Mouse (Mus musculus) heart, embryonic 12.5 days (tissue): ENCODE results near the gene Sycp2l. TPM values are rescaled to one million over a fixed set of nuclear protein-coding genes. Genes with fewer than 3 reads are reported as not detected.

Experiments
- ATAC-seq: fragments of 200-750 bp; cut with Nextera tagmentation; 2 replicates; pipeline ENCODE4 v1.8.0; 2017; ENCODE audit warnings: moderate TSS enrichment, moderate library complexity; ENCODE audit not compliant: insufficient number of reproducible peaks, low FRiP score
- H3K27ac ChIP-seq: fragments of 300-500 bp; sonication (generic); 2 replicates; pipeline ENCODE4 v1.5.1; 2016; ENCODE audit warnings: mild to moderate bottlenecking, moderate library complexity; ENCODE audit not compliant: poor library complexity, severe bottlenecking
- H3K27me3 ChIP-seq: fragments of 300-500 bp; sonication (generic); replicated peaks from 2 replicates; pipeline ENCODE4 v1.6.1; 2016; ENCODE audit warnings: mild to moderate bottlenecking, moderate library complexity
- H3K36me3 ChIP-seq: fragments of 300-500 bp; sonication (generic); 2 replicates; pipeline ENCODE4 v1.6.1; 2016; ENCODE audit warnings: mild to moderate bottlenecking, moderate library complexity
- H3K4me1 ChIP-seq: fragments of 300-500 bp; sonication (generic); replicated peaks from 2 replicates; pipeline ENCODE4 v1.6.1; 2016; ENCODE audit warnings: mild to moderate bottlenecking
- H3K4me2 ChIP-seq: fragments of 300-500 bp; sonication (generic); 2 replicates; pipeline ENCODE4 v1.6.1; 2016; ENCODE audit warnings: mild to moderate bottlenecking, moderate library complexity
- H3K4me3 ChIP-seq: fragments of 300-500 bp; sonication (generic); 2 replicates; pipeline ENCODE4 v1.5.1; 2016; ENCODE audit warnings: mild to moderate bottlenecking
- H3K9ac ChIP-seq: fragments of 300-500 bp; sonication (generic); 2 replicates; pipeline ENCODE4 v1.6.1; 2016; ENCODE audit warnings: mild to moderate bottlenecking, moderate library complexity
- H3K9me3 ChIP-seq: fragments of 300-500 bp; sonication (generic); replicated peaks from 2 replicates; pipeline ENCODE4 v1.6.1; 2016; ENCODE audit warnings: mild to moderate bottlenecking, moderate library complexity
- WGBS: fragments of 180-500 bp; shearing (Covaris S2); methylation state at CpG from one replicate; pipeline ENCODE4 v1.1.7; 2016; 5-methylcytosine and 5-hydroxymethylcytosine counted together
- polyA plus RNA-seq: library from polyadenylated mRNA; unstranded; fragments of >200 nt; fragmentation: Nextera tagmentation; extraction: Ambion mirVana; gene quantifications from 2 replicates; pipeline ENCODE4 v1.2.1, GENCODE M21; 2016

The Sycp2l gene
- polyA plus RNA-seq, result 0.09 TPM in 1 of 2 replicates, not detected in the other

GRCm38 (mm10) chr13:41113940-41114339, at the start of gene Sycp2l:
TSS of gene Sycp2l (plus strand) at chr13:41114307.
- Histone ChIP-seq H3K27me3 (peaks cover 50% of the 10 kb centered on the region), H3K9ac (no peak within 1 kb of the TSS), H3K4me1 (no peaks in the 10 kb centered on the region), H3K36me3 (no peaks in the 10 kb centered on the region), H3K27ac (no peak within 1 kb of the TSS), H3K9me3 (no peaks in the 10 kb centered on the region), H3K4me2 (peak within 1 kb of the TSS; percentile 64), H3K4me3 (peak within 1 kb of the TSS; percentile 33)
- ATAC-seq, result no peak
- 25% methylated on average over 14 of the region's 14 CpGs for WGBS

DNA sequence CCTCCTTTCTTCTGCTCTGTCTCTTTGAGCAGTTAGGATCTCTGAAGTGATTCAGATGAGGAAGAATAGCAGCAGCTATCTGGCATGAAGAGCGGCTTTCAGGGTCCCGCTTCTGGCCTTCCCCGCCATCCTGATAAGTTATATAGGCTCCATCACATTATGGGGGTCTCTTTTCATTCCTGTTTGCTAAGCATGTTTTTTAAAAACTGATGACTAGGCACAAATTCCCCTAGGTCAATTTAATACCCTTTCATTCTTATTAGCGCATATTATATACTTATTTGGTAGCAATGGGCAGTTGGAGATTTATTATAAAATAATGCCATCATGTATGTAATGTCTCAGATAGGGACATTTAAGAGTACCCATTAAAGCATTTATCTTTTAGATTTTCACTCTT, 46.5 kb upstream of the Sycp2l start:
- no peak overlapping the region for H3K27ac ChIP-seq
- H3K9ac ChIP-seq, result no peak overlapping the region
- WGBS, result 85% methylated on average over 4 of the region's 4 CpGs
- H3K4me1 ChIP-seq, result no peaks in the 10 kb centered on the region
- no peak overlapping the region for H3K4me3 ChIP-seq
- no peaks in the 10 kb centered on the region for H3K36me3 ChIP-seq
- no peak for ATAC-seq
- H3K4me2 ChIP-seq, result no peak overlapping the region
- no peaks in the 10 kb centered on the region for H3K27me3 ChIP-seq
- no peaks in the 10 kb centered on the region for H3K9me3 ChIP-seq

- no peak overlapping the region for H3K4me3 ChIP-seq
- H3K9me3 ChIP-seq, result no peaks in the 10 kb centered on the region
- H3K27ac ChIP-seq, result no peak overlapping the region
- no peak for ATAC-seq
- no peaks in the 10 kb centered on the region for H3K4me1 ChIP-seq
- H3K27me3 ChIP-seq, result no peaks in the 10 kb centered on the region
- 91% methylated on average over 11 of the region's 11 CpGs for WGBS
- H3K36me3 ChIP-seq, result no peaks in the 10 kb centered on the region
- no peak overlapping the region for H3K9ac ChIP-seq
- no peak overlapping the region for H3K4me2 ChIP-seq
These were observed 42.5 kb upstream of the Sycp2l start for GRCm38 (mm10) chr13:41071617-41072016.

DNA sequence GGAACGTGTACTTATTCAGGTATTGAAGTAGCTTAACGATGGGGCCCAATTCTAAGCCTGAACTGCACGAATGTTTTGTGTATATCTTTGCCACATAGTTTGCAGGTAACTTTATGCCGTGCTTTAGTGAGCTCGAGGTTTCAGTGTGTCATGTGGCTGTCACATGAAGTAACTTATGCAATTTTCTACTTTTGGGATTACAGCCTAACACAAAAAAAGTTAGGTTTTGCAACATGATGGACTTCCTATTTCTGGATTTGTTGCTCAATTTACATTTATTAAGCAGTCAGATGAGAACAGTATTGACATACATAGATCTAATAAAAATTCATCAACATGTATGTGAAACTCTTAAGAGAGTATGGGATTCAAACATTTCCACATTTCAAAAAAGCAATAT, 40.3 kb upstream of the Sycp2l start:
- Histone ChIP-seq H3K27me3 (peaks cover 9% of the 10 kb centered on the region; the same call in 1 of the 2 replicates), H3K4me3 (no peak overlapping the region), H3K36me3 (no peaks in the 10 kb centered on the region), H3K27ac (no peak overlapping the region), H3K4me2 (no peak overlapping the region), H3K9ac (no peak overlapping the region), H3K9me3 (no peaks in the 10 kb centered on the region), H3K4me1 (peaks cover 2% of the 10 kb centered on the region)
- no peak for ATAC-seq
- 83% methylated on average over 5 of the region's 5 CpGs for WGBS

DNA sequence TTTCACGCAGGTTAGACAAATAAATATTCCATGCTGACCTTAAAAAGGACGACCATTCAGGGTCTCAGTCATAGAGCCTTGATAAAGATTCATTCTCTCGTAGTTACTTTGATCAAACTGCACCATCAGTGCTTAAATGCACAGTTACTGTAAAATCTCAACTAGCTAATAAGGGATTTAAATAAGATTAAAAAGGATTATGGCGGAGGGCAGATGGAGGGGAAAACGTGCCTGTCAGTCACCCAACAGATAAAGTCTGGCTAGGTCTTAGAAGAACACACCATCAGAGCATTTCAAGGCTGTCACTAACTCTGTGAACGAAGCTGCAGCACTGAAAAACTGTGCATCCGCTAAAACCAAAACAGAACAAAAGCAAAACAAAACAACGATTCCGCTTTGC, 36.2 kb upstream of the Sycp2l start:
- peaks cover 10% of the 10 kb centered on the region for H3K4me1 ChIP-seq
- no peaks in the 10 kb centered on the region for H3K36me3 ChIP-seq
- H3K4me2 ChIP-seq, result no peak overlapping the region
- peaks cover 27% of the 10 kb centered on the region for H3K27me3 ChIP-seq
- ATAC-seq, result no peak
- WGBS, result 64% methylated on average over 9 of the region's 9 CpGs
- H3K9ac ChIP-seq, result no peak overlapping the region
- H3K9me3 ChIP-seq, result no peaks in the 10 kb centered on the region
- no peak overlapping the region for H3K4me3 ChIP-seq
- no peak overlapping the region for H3K27ac ChIP-seq

GRCm38 (mm10) chr13:41078690-41079420, 35.3 kb upstream of the Sycp2l start:
- Histone ChIP-seq H3K27me3 (peaks cover 27% of the 10 kb centered on the region), H3K27ac (no peak overlapping the region), H3K4me1 (peaks cover 10% of the 10 kb centered on the region), H3K36me3 (no peaks in the 10 kb centered on the region), H3K9me3 (no peaks in the 10 kb centered on the region), H3K9ac (peak overlapping the region; percentile 52; the same call in 1 of the 2 replicates), H3K4me2 (peak overlapping the region; percentile 88), H3K4me3 (peak overlapping the region; percentile 53)
- WGBS, result 8% methylated on average over 24 of the region's 24 CpGs
- peak; percentile 15; the same call in 1 of the 2 replicates for ATAC-seq

GRCm38 (mm10) chr13:41079421-41079780, 34.7 kb upstream of the Sycp2l start, which contains the start of gene Mak:
TSS of gene Mak (minus strand) at chr13:41079706.
- Histone ChIP-seq H3K4me1 (peaks cover 10% of the 10 kb centered on the region), H3K27ac (no peak within 1 kb of the TSS), H3K9me3 (no peaks in the 10 kb centered on the region), H3K9ac (peak within 1 kb of the TSS; percentile 52; the same call in 1 of the 2 replicates), H3K4me3 (peak within 1 kb of the TSS; percentile 53), H3K27me3 (peaks cover 27% of the 10 kb centered on the region), H3K36me3 (no peaks in the 10 kb centered on the region), H3K4me2 (peak within 1 kb of the TSS; percentile 88)
- WGBS, result under 1% methylated on average over 40 of the region's 40 CpGs
- peak; percentile 91 for ATAC-seq

DNA sequence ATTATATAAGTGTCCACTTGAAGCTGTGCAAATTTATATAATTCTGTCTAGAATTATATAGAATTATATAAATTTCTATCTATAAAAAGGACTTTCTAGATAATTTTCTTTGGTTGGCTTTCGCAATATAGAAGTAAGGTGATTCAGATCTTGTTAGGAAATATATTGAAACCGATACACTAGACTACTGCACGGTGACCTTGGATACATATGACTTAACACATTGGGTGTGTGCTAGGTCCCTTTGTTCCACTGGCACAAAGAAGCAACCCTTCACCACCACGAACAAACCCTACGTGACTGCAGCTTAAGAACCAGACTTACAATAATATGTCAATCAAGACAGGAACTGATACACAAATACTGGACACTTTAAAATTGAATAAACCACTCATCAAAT, 34.2 kb upstream of the Sycp2l start:
- Histone ChIP-seq H3K9ac (no peak overlapping the region), H3K27ac (no peak overlapping the region), H3K4me3 (no peak overlapping the region), H3K4me1 (peaks cover 10% of the 10 kb centered on the region), H3K4me2 (peak overlapping the region; percentile 88), H3K36me3 (no peaks in the 10 kb centered on the region), H3K9me3 (no peaks in the 10 kb centered on the region), H3K27me3 (peaks cover 27% of the 10 kb centered on the region)
- WGBS, result 55% methylated on average over 5 of the region's 5 CpGs
- ATAC-seq, result no peak

DNA sequence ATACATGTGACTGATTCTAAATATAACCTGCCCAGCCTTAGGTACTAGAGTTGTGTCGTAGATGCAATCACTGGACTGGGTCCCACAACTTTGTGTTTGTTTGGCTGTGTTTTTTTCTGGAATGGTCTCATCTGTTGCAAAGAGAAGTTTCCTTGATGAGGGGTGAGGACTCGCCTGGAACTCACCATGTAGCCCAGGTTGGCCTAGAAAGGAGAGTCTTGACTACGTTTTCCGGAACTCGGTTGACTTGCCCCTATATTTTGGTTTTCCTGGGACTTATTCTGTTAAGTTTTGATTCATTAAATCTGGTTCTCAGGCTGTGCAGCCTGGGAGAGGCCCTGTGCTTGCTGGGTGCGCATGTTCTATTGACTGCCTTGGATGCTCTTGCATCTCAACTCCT, 33.4 kb upstream of the Sycp2l start:
- H3K27ac ChIP-seq, result no peak overlapping the region
- 85% methylated on average over 6 of the region's 6 CpGs for WGBS
- peaks cover 27% of the 10 kb centered on the region for H3K27me3 ChIP-seq
- H3K4me1 ChIP-seq, result peaks cover 10% of the 10 kb centered on the region
- ATAC-seq, result no peak
- no peaks in the 10 kb centered on the region for H3K9me3 ChIP-seq
- H3K36me3 ChIP-seq, result no peaks in the 10 kb centered on the region
- no peak overlapping the region for H3K9ac ChIP-seq
- H3K4me2 ChIP-seq, result no peak overlapping the region
- H3K4me3 ChIP-seq, result no peak overlapping the region

DNA sequence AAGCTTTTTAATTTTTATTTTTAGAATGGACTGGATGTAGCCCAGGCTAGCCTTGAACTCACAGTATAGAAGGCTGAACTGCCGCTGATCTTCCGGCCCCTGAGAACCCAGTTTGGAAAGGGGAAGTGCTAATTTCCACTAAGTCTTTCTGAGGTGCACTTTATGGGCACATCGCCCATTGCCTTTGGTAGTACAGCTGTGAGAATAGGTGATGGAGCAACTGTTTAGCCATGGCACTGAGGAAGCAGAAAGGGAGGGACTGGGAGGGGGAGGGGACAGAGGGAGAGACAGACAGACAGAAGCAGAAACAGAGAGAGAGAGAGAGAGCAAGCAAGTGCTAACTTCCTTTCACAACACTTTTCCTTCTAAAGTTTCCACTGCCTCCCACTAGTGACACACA, 29.6 kb upstream of the Sycp2l start:
- 82% methylated on average over 3 of the region's 3 CpGs for WGBS
- Histone ChIP-seq H3K4me1 (0 out of 2 replicates have a peak, but pooled peaks cover 1% of the 10 kb centered on the region), H3K9me3 (no peaks in the 10 kb centered on the region), H3K36me3 (no peaks in the 10 kb centered on the region), H3K4me3 (no peak overlapping the region), H3K27me3 (peaks cover 11% of the 10 kb centered on the region), H3K27ac (no peak overlapping the region), H3K4me2 (no peak overlapping the region), H3K9ac (no peak overlapping the region)
- ATAC-seq, result no peak

DNA sequence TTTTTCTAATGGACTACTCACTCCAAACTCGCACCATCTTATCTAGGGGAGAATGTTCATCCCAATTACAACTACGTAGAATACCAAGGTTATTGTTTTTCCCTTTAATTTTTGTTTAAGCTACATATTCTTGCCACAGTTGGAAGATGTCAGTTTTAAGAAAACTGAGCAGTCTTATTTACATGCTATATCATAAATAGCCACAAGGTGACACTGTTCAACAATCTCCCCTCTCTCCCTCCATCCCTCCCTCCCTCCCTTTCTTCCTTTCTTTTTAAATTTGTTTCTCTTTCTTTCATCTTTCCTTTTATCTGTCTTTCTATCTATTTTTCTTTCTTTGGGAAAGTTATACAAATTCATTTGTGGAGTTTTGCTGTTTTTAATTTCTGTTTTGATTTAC, 29.0 kb upstream of the Sycp2l start:
- no peaks in the 10 kb centered on the region for H3K4me1 ChIP-seq
- no peaks in the 10 kb centered on the region for H3K9me3 ChIP-seq
- no peak overlapping the region for H3K4me3 ChIP-seq
- H3K9ac ChIP-seq, result no peak overlapping the region
- ATAC-seq, result no peak
- H3K36me3 ChIP-seq, result no peaks in the 10 kb centered on the region
- WGBS, result 12% methylated on average over 2 of the region's 2 CpGs
- H3K27ac ChIP-seq, result no peak overlapping the region
- H3K4me2 ChIP-seq, result no peak overlapping the region
- H3K27me3 ChIP-seq, result peaks cover 10% of the 10 kb centered on the region

DNA sequence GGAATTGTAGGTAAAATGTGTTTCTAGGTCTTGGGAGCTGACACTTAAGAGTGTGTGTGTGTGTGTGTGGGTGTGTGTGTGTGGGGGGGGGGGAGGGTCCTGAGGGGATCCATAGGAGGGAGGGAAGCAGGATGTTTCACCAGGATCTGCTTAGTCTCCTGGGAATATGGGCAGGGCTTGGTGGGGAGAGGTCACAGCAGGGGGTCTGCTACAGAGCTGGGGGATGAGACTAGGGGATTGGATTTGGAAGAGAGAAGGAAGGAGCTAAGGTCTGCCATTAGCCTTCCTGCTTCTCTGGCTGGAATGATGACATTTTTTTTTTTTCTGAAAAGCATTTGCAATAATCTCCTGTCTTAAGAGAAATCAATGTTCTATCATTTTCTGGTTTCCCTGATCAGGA, 25.4 kb upstream of the Sycp2l start:
- H3K4me2 ChIP-seq, result no peak overlapping the region
- ATAC-seq, result no peak
- H3K27me3 ChIP-seq, result peaks cover 12% of the 10 kb centered on the region
- H3K9me3 ChIP-seq, result no peaks in the 10 kb centered on the region
- H3K36me3 ChIP-seq, result no peaks in the 10 kb centered on the region
- H3K4me1 ChIP-seq, result no peaks in the 10 kb centered on the region
- H3K9ac ChIP-seq, result no peak overlapping the region
- H3K27ac ChIP-seq, result no peak overlapping the region
- H3K4me3 ChIP-seq, result no peak overlapping the region
